Mouse (Mus musculus): ENCODE data around the gene Emx2. TPM values are rescaled to one million over a fixed set of nuclear protein-coding genes. Genes with fewer than 3 reads are reported as not detected.
A peak's percentile ranks its signal among the peaks of the same experiment; 100 is the strongest.

Gene Emx2
- polyA plus RNA-seq, 1 experiment from 2014 or later: 0.08 TPM

DNA sequence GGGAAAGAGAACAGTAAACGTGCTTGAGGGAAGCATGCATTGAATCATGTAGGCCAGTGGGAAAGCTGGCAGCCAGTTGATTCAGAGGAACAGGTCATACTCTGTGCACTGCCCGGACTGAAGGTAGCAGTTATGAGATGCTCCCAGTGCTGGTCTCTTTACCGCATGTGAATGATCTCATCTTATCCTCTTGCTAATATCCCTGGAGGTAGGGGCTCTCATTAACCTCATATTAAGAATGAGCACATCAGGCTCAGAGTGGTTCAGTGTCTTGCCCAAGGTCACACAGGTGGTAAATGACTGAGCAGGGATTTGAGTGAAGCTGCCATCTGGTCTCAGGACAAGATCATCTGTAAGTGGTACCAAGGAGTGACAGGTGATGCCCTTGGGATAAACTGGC lies 21.7 kb downstream of the Emx2 start:
- ATAC-seq (ENCODE audit: low FRiP score, low TSS enrichment) (no peak), DNase-seq (ENCODE audit: low spot score) (no peak)
- Histone ChIP-seq H3K9ac (ENCODE audit: low read length) (no peak overlapping the region), H3K4me3 (ENCODE audit: low read depth, low read length) (no peak overlapping the region), H3K27ac (replicated peaks) (no peak overlapping the region), H3K4me1 (replicated peaks; ENCODE audit: control insufficient read depth, insufficient read depth) (no peaks in the 10 kb centered on the region), H3K36me3 (ENCODE audit: control insufficient read depth, insufficient read depth, low read length) (no peaks in the 10 kb centered on the region), H3K4me2 (replicated peaks; ENCODE audit: low read depth) (no peak overlapping the region), H3K9me3 (ENCODE audit: control insufficient read depth, low read length) (no peaks in the 10 kb centered on the region), H3K27me3 (ENCODE audit: control insufficient read depth, insufficient read depth, low read length) (no peaks in the 10 kb centered on the region)
- 80% methylated on average over 3 of the region's 3 CpGs for WGBS
- no peak for TF ChIP-seq CTCF (IDR thresholded peaks at IDR 0.05; ENCODE audit: low read depth)
- no peak for TF ChIP-seq EP300 (optimal IDR thresholded peaks at IDR 0.05)

DNA sequence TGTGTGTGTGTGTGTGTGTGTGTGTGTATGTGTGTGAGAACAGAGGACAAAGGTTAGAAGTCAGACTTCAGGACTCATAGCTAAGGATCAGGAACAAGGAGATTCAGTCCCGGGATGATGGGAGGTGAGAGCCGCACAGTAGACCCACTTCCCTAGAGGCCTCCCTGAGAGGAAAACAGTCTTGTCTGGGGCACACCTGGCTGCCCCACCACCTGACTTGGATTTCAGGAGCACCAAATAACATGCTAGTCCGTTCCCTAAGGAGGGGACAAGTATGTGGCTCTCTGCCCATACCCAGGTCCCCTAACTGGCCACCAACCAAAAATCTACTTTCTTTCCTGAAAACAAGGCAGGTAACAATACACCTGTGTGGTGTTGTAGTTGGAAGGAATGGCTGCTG lies 22.4 kb downstream of the Emx2 start:
- TF ChIP-seq CTCF (IDR thresholded peaks at IDR 0.05; ENCODE audit: low read depth) (no peak), EP300 (optimal IDR thresholded peaks at IDR 0.05) (no peak)
- H3K9ac ChIP-seq (ENCODE audit: low read length): no peak overlapping the region
- ATAC-seq (ENCODE audit: low FRiP score, low TSS enrichment): no peak
- WGBS: 80% methylated on average over 3 of the region's 3 CpGs
- H3K4me2 ChIP-seq (replicated peaks; ENCODE audit: low read depth): no peak overlapping the region
- H3K4me1 ChIP-seq (replicated peaks; ENCODE audit: control insufficient read depth, insufficient read depth): no peaks in the 10 kb centered on the region
- H3K36me3 ChIP-seq (ENCODE audit: control insufficient read depth, insufficient read depth, low read length): no peaks in the 10 kb centered on the region
- H3K4me3 ChIP-seq (ENCODE audit: low read depth, low read length): no peak overlapping the region
- no peaks in the 10 kb centered on the region for H3K27me3 ChIP-seq (ENCODE audit: control insufficient read depth, insufficient read depth, low read length)
- H3K27ac ChIP-seq (replicated peaks): no peak overlapping the region
- peak; percentile 9 for DNase-seq (ENCODE audit: low spot score)
- no peaks in the 10 kb centered on the region for H3K9me3 ChIP-seq (ENCODE audit: control insufficient read depth, low read length)

DNA sequence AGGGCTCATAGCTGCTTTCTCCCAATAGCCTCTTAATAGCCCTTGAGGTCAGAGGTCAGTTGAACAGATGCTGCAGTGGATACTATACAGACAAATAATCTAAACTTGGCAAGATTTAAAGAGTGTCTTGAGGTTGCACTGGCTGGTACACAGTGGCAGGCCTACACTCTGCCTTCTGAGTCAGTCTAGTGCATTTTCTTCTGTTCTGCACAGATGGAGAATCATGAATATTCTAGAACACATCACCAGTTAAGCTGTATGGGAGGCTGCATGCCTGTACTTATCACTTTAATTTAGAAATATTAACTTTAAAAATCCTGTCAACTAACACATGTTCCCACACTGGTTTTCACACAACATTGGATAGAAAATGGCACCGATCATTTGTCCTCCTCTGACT lies 34.1 kb downstream of the Emx2 start:
- no peaks in the 10 kb centered on the region for H3K27me3 ChIP-seq (ENCODE audit: control insufficient read depth, insufficient read depth, low read length)
- no peak overlapping the region for H3K4me2 ChIP-seq (replicated peaks; ENCODE audit: low read depth)
- no peaks in the 10 kb centered on the region for H3K4me1 ChIP-seq (replicated peaks; ENCODE audit: control insufficient read depth, insufficient read depth)
- no peaks in the 10 kb centered on the region for H3K36me3 ChIP-seq (ENCODE audit: control insufficient read depth, insufficient read depth, low read length)
- TF ChIP-seq EP300 (optimal IDR thresholded peaks at IDR 0.05) (no peak), CTCF (IDR thresholded peaks at IDR 0.05; ENCODE audit: low read depth) (no peak)
- no peaks in the 10 kb centered on the region for H3K9me3 ChIP-seq (ENCODE audit: control insufficient read depth, low read length)
- no peak overlapping the region for H3K27ac ChIP-seq (replicated peaks)
- DNase-seq (ENCODE audit: low spot score) (no peak), ATAC-seq (ENCODE audit: low FRiP score, low TSS enrichment) (no peak)
- no peak overlapping the region for H3K4me3 ChIP-seq (ENCODE audit: low read depth, low read length)
- H3K9ac ChIP-seq (ENCODE audit: low read length): no peak overlapping the region
- 97% methylated on average over 1 of the region's 1 CpGs for WGBS

DNA sequence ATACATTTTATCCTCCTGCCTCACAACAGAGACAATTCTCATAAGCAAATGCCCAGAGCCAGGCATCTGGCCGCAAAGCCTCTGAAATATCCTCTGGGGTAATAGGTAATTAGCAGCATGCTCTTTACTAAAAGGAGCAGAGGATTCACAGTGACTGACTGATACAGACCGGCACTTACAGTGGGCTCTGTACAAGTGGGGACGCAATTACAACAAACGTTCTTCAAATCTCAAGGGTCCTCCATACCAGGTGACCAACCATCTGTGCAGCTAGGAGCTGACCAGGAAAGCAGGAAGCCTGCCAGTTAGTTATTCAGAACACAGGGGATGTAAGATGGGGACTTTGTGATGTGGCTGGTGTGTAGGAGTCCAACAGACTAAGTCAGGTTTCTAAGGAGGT lies 38.7 kb downstream of the Emx2 start:
- no peak for TF ChIP-seq CTCF (IDR thresholded peaks at IDR 0.05; ENCODE audit: low read depth)
- TF ChIP-seq EP300 (optimal IDR thresholded peaks at IDR 0.05): no peak
- ATAC-seq (ENCODE audit: low FRiP score, low TSS enrichment) (no peak), DNase-seq (ENCODE audit: low spot score) (no peak)
- 81% methylated on average over 4 of the region's 4 CpGs for WGBS
- no peak overlapping the region for H3K27ac ChIP-seq (replicated peaks)
- H3K4me2 ChIP-seq (replicated peaks; ENCODE audit: low read depth): no peak overlapping the region
- no peaks in the 10 kb centered on the region for H3K4me1 ChIP-seq (replicated peaks; ENCODE audit: control insufficient read depth, insufficient read depth)
- H3K36me3 ChIP-seq (ENCODE audit: control insufficient read depth, insufficient read depth, low read length): no peaks in the 10 kb centered on the region
- H3K9ac ChIP-seq (ENCODE audit: low read length): no peak overlapping the region
- no peaks in the 10 kb centered on the region for H3K27me3 ChIP-seq (ENCODE audit: control insufficient read depth, insufficient read depth, low read length)
- no peaks in the 10 kb centered on the region for H3K9me3 ChIP-seq (ENCODE audit: control insufficient read depth, low read length)
- no peak overlapping the region for H3K4me3 ChIP-seq (ENCODE audit: low read depth, low read length)

DNA sequence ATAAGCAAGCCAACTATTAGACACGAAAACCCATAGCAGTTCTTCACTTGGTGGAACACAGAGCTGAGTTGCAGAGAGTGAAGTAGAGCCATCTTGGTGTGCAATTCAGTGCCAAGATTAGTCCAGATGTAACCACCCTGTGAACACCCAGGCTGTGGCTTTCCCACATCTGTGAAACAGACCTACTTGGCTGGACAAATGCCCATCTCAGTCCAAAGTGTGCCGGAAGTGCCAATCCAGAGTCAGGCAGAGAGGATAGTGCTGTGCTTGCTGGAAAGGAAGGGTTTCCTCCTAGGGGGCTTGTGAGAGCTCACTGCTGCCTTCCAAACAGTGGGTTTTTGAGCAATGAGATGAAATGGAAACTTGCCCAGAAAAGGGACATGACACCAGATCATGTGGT lies 50.7 kb downstream of the Emx2 start:
- Histone ChIP-seq H3K4me2 (replicated peaks; ENCODE audit: low read depth) (no peak overlapping the region), H3K4me1 (replicated peaks; ENCODE audit: control insufficient read depth, insufficient read depth) (no peaks in the 10 kb centered on the region), H3K36me3 (ENCODE audit: control insufficient read depth, insufficient read depth, low read length) (no peaks in the 10 kb centered on the region), H3K9ac (ENCODE audit: low read length) (no peak overlapping the region), H3K27ac (replicated peaks) (no peak overlapping the region), H3K27me3 (ENCODE audit: control insufficient read depth, insufficient read depth, low read length) (no peaks in the 10 kb centered on the region), H3K4me3 (ENCODE audit: low read depth, low read length) (no peak overlapping the region), H3K9me3 (ENCODE audit: control insufficient read depth, low read length) (no peaks in the 10 kb centered on the region)
- 83% methylated on average over 2 of the region's 2 CpGs for WGBS
- no peak for DNase-seq (ENCODE audit: low spot score)
- no peak for TF ChIP-seq CTCF (IDR thresholded peaks at IDR 0.05; ENCODE audit: low read depth)
- TF ChIP-seq EP300 (optimal IDR thresholded peaks at IDR 0.05): no peak
- ATAC-seq (ENCODE audit: low FRiP score, low TSS enrichment): no peak

DNA sequence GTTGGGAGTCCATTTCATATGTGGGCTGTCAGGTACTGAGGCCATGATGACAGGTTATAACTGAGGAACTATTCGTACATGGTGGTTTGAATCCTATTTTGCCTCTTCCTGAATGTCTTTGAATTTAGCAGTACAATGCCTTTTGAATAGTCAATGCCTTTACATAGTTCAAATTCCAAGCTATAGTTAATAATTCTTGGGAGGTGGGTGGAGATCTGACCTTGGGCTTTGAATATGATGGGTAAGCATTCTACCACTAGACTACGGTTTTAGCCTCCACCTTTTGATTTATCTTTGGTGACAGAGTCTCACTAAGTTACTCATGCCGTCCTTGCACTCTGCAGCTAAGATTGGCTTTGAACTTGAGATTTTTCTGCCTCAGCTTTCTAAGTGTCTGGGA lies 55.0 kb downstream of the Emx2 start:
- Histone ChIP-seq H3K27ac (replicated peaks) (no peak overlapping the region), H3K9ac (ENCODE audit: low read length) (no peak overlapping the region), H3K27me3 (ENCODE audit: control insufficient read depth, insufficient read depth, low read length) (no peaks in the 10 kb centered on the region), H3K4me2 (replicated peaks; ENCODE audit: low read depth) (no peak overlapping the region), H3K4me3 (ENCODE audit: low read depth, low read length) (no peak overlapping the region), H3K4me1 (replicated peaks; ENCODE audit: control insufficient read depth, insufficient read depth) (no peaks in the 10 kb centered on the region), H3K9me3 (ENCODE audit: control insufficient read depth, low read length) (no peaks in the 10 kb centered on the region), H3K36me3 (ENCODE audit: control insufficient read depth, insufficient read depth, low read length) (no peaks in the 10 kb centered on the region)
- no peak for TF ChIP-seq EP300 (optimal IDR thresholded peaks at IDR 0.05)
- no peak for TF ChIP-seq CTCF (IDR thresholded peaks at IDR 0.05; ENCODE audit: low read depth)
- DNase-seq (ENCODE audit: low spot score): no peak
- no peak for ATAC-seq (ENCODE audit: low FRiP score, low TSS enrichment)
- 61% methylated on average over 3 of the region's 3 CpGs for WGBS

Other genes starting within 250 kb of the Emx2 start
- 0.04 TPM in 1 of 2 replicates, not detected in the other for gene Kcnk18, start 239.2 kb upstream of the Emx2 start, polyA plus RNA-seq (2015; fragmentation: Nextera tagmentation; extraction: Ambion mirVana)
- gene Slc18a2, start 197.5 kb upstream of the Emx2 start, polyA plus RNA-seq (2015; fragmentation: Nextera tagmentation; extraction: Ambion mirVana): 4.6 and 5.1 TPM in 2 replicates
- gene Rps12-ps3, start 136.1 kb upstream of the Emx2 start, polyA plus RNA-seq (2015; fragmentation: Nextera tagmentation; extraction: Ambion mirVana): 13.0 and 25.1 TPM in 2 replicates
- 4.4 and 4.8 TPM in 2 replicates for gene Pdzd8, start 112.6 kb upstream of the Emx2 start, polyA plus RNA-seq (2015; fragmentation: Nextera tagmentation; extraction: Ambion mirVana)

All from stomach, postnatal 0 days (tissue).